Mouse (Mus musculus): ENCODE results near the gene Kcnh1. TPM values are rescaled to one million over a fixed set of nuclear protein-coding genes. Genes with fewer than 3 reads are reported as not detected.

Kcnh1 gene
- 0.35 and 0.59 TPM in 2 replicates for polyA plus RNA-seq (2016; fragmentation: Nextera tagmentation; extraction: Ambion mirVana)

- WGBS: 1% methylated on average over 73 of the region's 73 CpGs
- peak within 1 kb of the TSS; percentile 91 for H3K4me2 ChIP-seq
- H3K36me3 ChIP-seq: no peaks in the 10 kb centered on the region
- no peaks in the 10 kb centered on the region for H3K9me3 ChIP-seq
- peak; percentile 81 for ATAC-seq (ENCODE audit: insufficient number of reproducible peaks, insufficient read depth, low FRiP score, low TSS enrichment, low read depth)
- H3K27ac ChIP-seq: no peak within 1 kb of the TSS
- peak within 1 kb of the TSS; percentile 55 for H3K4me3 ChIP-seq (replicated peaks)
- peak within 1 kb of the TSS; percentile 60 for H3K9ac ChIP-seq (replicated peaks)
- peaks cover 53% of the 10 kb centered on the region for H3K27me3 ChIP-seq
- H3K4me1 ChIP-seq (replicated peaks): peaks cover 5% of the 10 kb centered on the region; the same call in 1 of the 2 replicates
Measured at GRCm38 (mm10) chr1:192190508-192191321, at the start of gene Kcnh1. Gene Kcnh1, plus strand, starts transcription at chr1:192190774.

GRCm38 (mm10) chr1:192151179-192151578 is 39.4 kb upstream of the Kcnh1 start:
- no peak overlapping the region for H3K9ac ChIP-seq (replicated peaks)
- no peak overlapping the region for H3K4me2 ChIP-seq
- H3K36me3 ChIP-seq: no peaks in the 10 kb centered on the region
- H3K4me1 ChIP-seq (replicated peaks): no peaks in the 10 kb centered on the region
- H3K27ac ChIP-seq: no peak overlapping the region
- peaks cover 5% of the 10 kb centered on the region; the same call in 1 of the 2 replicates for H3K9me3 ChIP-seq
- ATAC-seq (ENCODE audit: insufficient number of reproducible peaks, insufficient read depth, low FRiP score, low TSS enrichment, low read depth): no peak
- WGBS: 85% methylated on average over 4 of the region's 4 CpGs
- H3K4me3 ChIP-seq (replicated peaks): no peak overlapping the region
- no peaks in the 10 kb centered on the region for H3K27me3 ChIP-seq

GRCm38 (mm10) chr1:192171477-192171876 is 19.1 kb upstream of the Kcnh1 start:
- Histone ChIP-seq H3K36me3 (no peaks in the 10 kb centered on the region), H3K9ac (replicated peaks) (no peak overlapping the region), H3K9me3 (no peaks in the 10 kb centered on the region), H3K4me2 (no peak overlapping the region), H3K4me1 (replicated peaks) (no peaks in the 10 kb centered on the region), H3K27me3 (no peaks in the 10 kb centered on the region), H3K27ac (no peak overlapping the region), H3K4me3 (replicated peaks) (no peak overlapping the region)
- 87% methylated on average over 3 of the region's 3 CpGs for WGBS
- no peak for ATAC-seq (ENCODE audit: insufficient number of reproducible peaks, insufficient read depth, low FRiP score, low TSS enrichment, low read depth)

- WGBS: 83% methylated on average over 3 of the region's 3 CpGs
- H3K4me3 ChIP-seq (replicated peaks): no peak overlapping the region
- no peak for ATAC-seq (ENCODE audit: insufficient number of reproducible peaks, insufficient read depth, low FRiP score, low TSS enrichment, low read depth)
- H3K36me3 ChIP-seq: no peaks in the 10 kb centered on the region
- H3K9ac ChIP-seq (replicated peaks): no peak overlapping the region
- no peaks in the 10 kb centered on the region for H3K27me3 ChIP-seq
- no peaks in the 10 kb centered on the region for H3K4me1 ChIP-seq (replicated peaks)
- H3K9me3 ChIP-seq: no peaks in the 10 kb centered on the region
- H3K27ac ChIP-seq: no peak overlapping the region
- H3K4me2 ChIP-seq: no peak overlapping the region
Measured at GRCm38 (mm10) chr1:192179877-192180276, 10.7 kb upstream of the Kcnh1 start.

GRCm38 (mm10) chr1:192181696-192182257 is 8.8 kb upstream of the Kcnh1 start:
- Histone ChIP-seq H3K27me3 (0 out of 2 replicates have a peak, but pooled peaks cover 3% of the 10 kb centered on the region), H3K27ac (no peak overlapping the region), H3K36me3 (no peaks in the 10 kb centered on the region), H3K4me1 (replicated peaks) (no peaks in the 10 kb centered on the region), H3K9me3 (no peaks in the 10 kb centered on the region), H3K4me2 (no peak overlapping the region), H3K9ac (replicated peaks) (no peak overlapping the region), H3K4me3 (replicated peaks) (no peak overlapping the region)
- 85% methylated on average over 4 of the region's 4 CpGs for WGBS
- no peak for ATAC-seq (ENCODE audit: insufficient number of reproducible peaks, insufficient read depth, low FRiP score, low TSS enrichment, low read depth)

- H3K27me3 ChIP-seq: peaks cover 53% of the 10 kb centered on the region
- ATAC-seq (ENCODE audit: insufficient number of reproducible peaks, insufficient read depth, low FRiP score, low TSS enrichment, low read depth): no peak
- H3K4me1 ChIP-seq (replicated peaks): peaks cover 5% of the 10 kb centered on the region; the same call in 1 of the 2 replicates
- no peak overlapping the region for H3K4me3 ChIP-seq (replicated peaks)
- H3K36me3 ChIP-seq: no peaks in the 10 kb centered on the region
- H3K9ac ChIP-seq (replicated peaks): no peak overlapping the region
- no peaks in the 10 kb centered on the region for H3K9me3 ChIP-seq
- 8% methylated on average over 4 of the region's 4 CpGs for WGBS
- H3K4me2 ChIP-seq: no peak overlapping the region
- no peak overlapping the region for H3K27ac ChIP-seq
Measured at GRCm38 (mm10) chr1:192189056-192189455, 1.5 kb upstream of the Kcnh1 start.

GRCm38 (mm10) chr1:192189771-192190170 is 803 bp upstream of the Kcnh1 start:
- Histone ChIP-seq H3K4me2 (no peak overlapping the region), H3K9me3 (no peaks in the 10 kb centered on the region), H3K27ac (no peak overlapping the region), H3K27me3 (peaks cover 53% of the 10 kb centered on the region), H3K4me1 (replicated peaks) (peaks cover 5% of the 10 kb centered on the region; the same call in 1 of the 2 replicates), H3K36me3 (no peaks in the 10 kb centered on the region), H3K4me3 (replicated peaks) (no peak overlapping the region), H3K9ac (replicated peaks) (no peak overlapping the region)
- no peak for ATAC-seq (ENCODE audit: insufficient number of reproducible peaks, insufficient read depth, low FRiP score, low TSS enrichment, low read depth)
- 84% methylated on average over 11 of the region's 11 CpGs for WGBS

- H3K27me3 ChIP-seq: peaks cover 53% of the 10 kb centered on the region
Measured at GRCm38 (mm10) chr1:192191322-192191639, 707 bp downstream of the Kcnh1 start.

GRCm38 (mm10) chr1:192191859-192192258 is 1.3 kb downstream of the Kcnh1 start:
- no peak for ATAC-seq (ENCODE audit: insufficient number of reproducible peaks, insufficient read depth, low FRiP score, low TSS enrichment, low read depth)
- Histone ChIP-seq H3K4me3 (replicated peaks) (no peak overlapping the region), H3K4me2 (no peak overlapping the region), H3K36me3 (no peaks in the 10 kb centered on the region), H3K9me3 (no peaks in the 10 kb centered on the region), H3K27ac (no peak overlapping the region), H3K27me3 (peaks cover 50% of the 10 kb centered on the region), H3K4me1 (replicated peaks) (peaks cover 5% of the 10 kb centered on the region; the same call in 1 of the 2 replicates), H3K9ac (replicated peaks) (no peak overlapping the region)
- 58% methylated on average over 8 of the region's 8 CpGs for WGBS

More at GRCm38 (mm10) chr1:192191322-192191639, 707 bp downstream of the Kcnh1 start:
- H3K9me3 ChIP-seq: no peaks in the 10 kb centered on the region
- H3K9ac ChIP-seq (replicated peaks): no peak overlapping the region
- peak overlapping the region; percentile 55 for H3K4me3 ChIP-seq (replicated peaks)
- H3K27ac ChIP-seq: no peak overlapping the region
- ATAC-seq (ENCODE audit: insufficient number of reproducible peaks, insufficient read depth, low FRiP score, low TSS enrichment, low read depth): no peak
- WGBS: 5% methylated on average over 13 of the region's 13 CpGs
- peak overlapping the region; percentile 91 for H3K4me2 ChIP-seq
- no peaks in the 10 kb centered on the region for H3K36me3 ChIP-seq
- H3K4me1 ChIP-seq (replicated peaks): peaks cover 5% of the 10 kb centered on the region; the same call in 1 of the 2 replicates

GRCm38 (mm10) chr1:192192710-192193109 is 2.1 kb downstream of the Kcnh1 start:
- H3K9ac ChIP-seq (replicated peaks): no peak overlapping the region
- no peak overlapping the region for H3K27ac ChIP-seq
- H3K4me3 ChIP-seq (replicated peaks): no peak overlapping the region
- H3K4me1 ChIP-seq (replicated peaks): peaks cover 5% of the 10 kb centered on the region; the same call in 1 of the 2 replicates
- peaks cover 50% of the 10 kb centered on the region for H3K27me3 ChIP-seq
- ATAC-seq (ENCODE audit: insufficient number of reproducible peaks, insufficient read depth, low FRiP score, low TSS enrichment, low read depth): no peak
- no peaks in the 10 kb centered on the region for H3K9me3 ChIP-seq
- H3K4me2 ChIP-seq: no peak overlapping the region
- no peaks in the 10 kb centered on the region for H3K36me3 ChIP-seq
- 70% methylated on average over 9 of the region's 9 CpGs for WGBS

- Histone ChIP-seq H3K9me3 (no peaks in the 10 kb centered on the region), H3K9ac (replicated peaks) (no peak overlapping the region), H3K4me2 (no peak overlapping the region), H3K4me3 (replicated peaks) (no peak overlapping the region), H3K27me3 (peaks cover 45% of the 10 kb centered on the region), H3K36me3 (no peaks in the 10 kb centered on the region), H3K4me1 (replicated peaks) (peaks cover 5% of the 10 kb centered on the region; the same call in 1 of the 2 replicates), H3K27ac (no peak overlapping the region)
- no peak for ATAC-seq (ENCODE audit: insufficient number of reproducible peaks, insufficient read depth, low FRiP score, low TSS enrichment, low read depth)
- WGBS: 83% methylated on average over 14 of the region's 14 CpGs
Measured at GRCm38 (mm10) chr1:192193656-192194055, 3.1 kb downstream of the Kcnh1 start.

All from limb, embryonic 12.5 days (tissue).